Mouse (Mus musculus): ENCODE results near the gene Taf5l. TPM values are rescaled to one million over a fixed set of nuclear protein-coding genes. Genes with fewer than 3 reads are reported as not detected.
"Not testable (repeated sequence)": the region's sequence is repeated elsewhere in the genome, so short reads cannot be mapped to it uniquely, and the experiment has no call there.

Gene Taf5l
- polyA plus RNA-seq, 1 experiment from 2014 or later = 28.6 TPM

- DNase-seq = peak; percentile 38
- Histone ChIP-seq H3K27me3 (no peaks in the 10 kb centered on the region), H3K27ac (peak overlapping the region; percentile 100), H3K36me3 (peaks cover 37% of the 10 kb centered on the region), H3K9ac (peak overlapping the region; percentile 100), H3K9me3 (replicated peaks) (no peaks in the 10 kb centered on the region), H3K4me1 (replicated peaks) (peaks cover 80% of the 10 kb centered on the region), H3K4me2 (peak overlapping the region; percentile 79), H3K4me3 (replicated peaks) (peak overlapping the region; percentile 94)
- ATAC-seq (ENCODE audit: low read depth) = no peak
- under 1% methylated on average over 48 of the region's 48 CpGs for WGBS (ENCODE audit: insufficient replicate concordance)
Measured at GRCm38 (mm10) chr8:123982291-123982793, 38.9 kb downstream of the Taf5l start.

GRCm38 (mm10) chr8:123981674-123982073 lies 39.5 kb downstream of the Taf5l start:
- Histone ChIP-seq H3K36me3 (peaks cover 44% of the 10 kb centered on the region), H3K4me3 (replicated peaks) (peak overlapping the region; percentile 94), H3K9me3 (replicated peaks) (no peaks in the 10 kb centered on the region), H3K4me2 (peak overlapping the region; percentile 79), H3K4me1 (replicated peaks) (peaks cover 80% of the 10 kb centered on the region), H3K27ac (peak overlapping the region; percentile 100), H3K27me3 (no peaks in the 10 kb centered on the region), H3K9ac (peak overlapping the region; percentile 100)
- DNase-seq (no peak), ATAC-seq (ENCODE audit: low read depth) (no peak)
- 23% methylated on average over 4 of the region's 4 CpGs for WGBS (ENCODE audit: insufficient replicate concordance)

GRCm38 (mm10) chr8:123980239-123980638 lies 41.0 kb downstream of the Taf5l start:
- Histone ChIP-seq H3K9me3 (replicated peaks) (no peaks in the 10 kb centered on the region), H3K4me2 (peak overlapping the region; percentile 79), H3K9ac (peak overlapping the region; percentile 100), H3K27me3 (no peaks in the 10 kb centered on the region), H3K4me3 (replicated peaks) (peak overlapping the region; percentile 94), H3K4me1 (replicated peaks) (peaks cover 81% of the 10 kb centered on the region), H3K36me3 (peaks cover 58% of the 10 kb centered on the region), H3K27ac (peak overlapping the region; percentile 100)
- WGBS (ENCODE audit: insufficient replicate concordance) = 20% methylated on average over 4 of the region's 4 CpGs
- no peak for DNase-seq
- no peak for ATAC-seq (ENCODE audit: low read depth)

- Histone ChIP-seq H3K27me3 (no peaks in the 10 kb centered on the region), H3K36me3 (peaks cover 71% of the 10 kb centered on the region), H3K27ac (peak overlapping the region; percentile 100), H3K9me3 (replicated peaks) (0 out of 2 replicates have a peak, but pooled peaks cover 4% of the 10 kb centered on the region), H3K9ac (peak overlapping the region; percentile 100), H3K4me2 (peak overlapping the region; percentile 79), H3K4me1 (replicated peaks) (peaks cover 80% of the 10 kb centered on the region), H3K4me3 (replicated peaks) (peak overlapping the region; percentile 94)
- 9% methylated on average over 8 of the region's 8 CpGs for WGBS (ENCODE audit: insufficient replicate concordance)
- peak; percentile 89 for ATAC-seq (ENCODE audit: low read depth)
- peak; percentile 89 for DNase-seq
Measured at GRCm38 (mm10) chr8:123978926-123979325, 42.3 kb downstream of the Taf5l start.

GRCm38 (mm10) chr8:123978166-123978838 lies 42.9 kb downstream of the Taf5l start:
- Histone ChIP-seq H3K27me3 (no peaks in the 10 kb centered on the region), H3K4me3 (replicated peaks) (peak overlapping the region; percentile 94), H3K27ac (peak overlapping the region; percentile 100), H3K9ac (peak overlapping the region; percentile 100), H3K4me2 (peak overlapping the region; percentile 79), H3K36me3 (peaks cover 75% of the 10 kb centered on the region), H3K9me3 (replicated peaks) (0 out of 2 replicates have a peak, but pooled peaks cover 4% of the 10 kb centered on the region), H3K4me1 (replicated peaks) (peaks cover 79% of the 10 kb centered on the region)
- ATAC-seq (ENCODE audit: low read depth) (no peak), DNase-seq (no peak)
- WGBS (ENCODE audit: insufficient replicate concordance) = 42% methylated on average over 14 of the region's 14 CpGs

- ATAC-seq (ENCODE audit: low read depth) (no peak), DNase-seq (no peak)
- H3K4me3 ChIP-seq (replicated peaks) = peak overlapping the region; percentile 94
- no peaks in the 10 kb centered on the region for H3K27me3 ChIP-seq
- peak overlapping the region; percentile 100 for H3K9ac ChIP-seq
- peaks cover 83% of the 10 kb centered on the region for H3K36me3 ChIP-seq
- H3K4me2 ChIP-seq = peak overlapping the region; percentile 79
- 91% methylated on average over 4 of the region's 4 CpGs for WGBS (ENCODE audit: insufficient replicate concordance)
- peak overlapping the region; percentile 100 for H3K27ac ChIP-seq
- H3K4me1 ChIP-seq (replicated peaks) = peaks cover 85% of the 10 kb centered on the region
- 0 out of 2 replicates have a peak, but pooled peaks cover 4% of the 10 kb centered on the region for H3K9me3 ChIP-seq (replicated peaks)
Measured at GRCm38 (mm10) chr8:123977499-123977898, 43.7 kb downstream of the Taf5l start.

DNA sequence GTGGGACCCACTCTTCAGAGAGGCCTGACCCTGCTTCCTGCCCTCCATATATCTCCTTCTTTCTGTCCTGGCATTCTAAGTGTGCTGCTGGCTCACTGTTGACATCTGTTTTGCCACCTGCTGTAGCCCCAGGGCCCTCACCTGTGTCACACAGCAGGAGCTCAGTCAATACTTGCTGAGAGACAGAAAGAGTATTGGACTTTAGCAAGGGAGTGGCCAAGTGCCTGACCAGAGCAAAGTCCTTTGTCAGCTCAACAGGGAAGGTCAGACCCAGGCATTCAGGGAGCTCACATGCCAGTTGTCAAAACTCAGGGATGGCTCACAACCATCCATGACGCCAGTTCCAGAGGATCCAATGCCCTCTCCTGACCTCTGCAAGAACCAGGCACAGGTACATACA lies 47.7 kb downstream of the Taf5l start:
- ATAC-seq (ENCODE audit: low read depth) = no peak
- H3K36me3 ChIP-seq = peaks cover 98% of the 10 kb centered on the region
- H3K9me3 ChIP-seq (replicated peaks) = 0 out of 2 replicates have a peak, but pooled peaks cover 4% of the 10 kb centered on the region
- peak overlapping the region; percentile 39 for H3K4me2 ChIP-seq
- H3K9ac ChIP-seq = 0 out of 2 replicates have a peak overlapping the region, but pooled peaks have one; percentile 22
- H3K27me3 ChIP-seq = no peaks in the 10 kb centered on the region
- H3K4me3 ChIP-seq (replicated peaks) = peak overlapping the region; percentile 10; the same call in 1 of the 2 replicates
- WGBS (ENCODE audit: insufficient replicate concordance) = 73% methylated on average over 1 of the region's 1 CpGs
- H3K4me1 ChIP-seq (replicated peaks) = peaks cover 91% of the 10 kb centered on the region
- DNase-seq = no peak
- H3K27ac ChIP-seq = peak overlapping the region; percentile 67

- H3K36me3 ChIP-seq = peaks cover 99% of the 10 kb centered on the region
- no peak for DNase-seq
- WGBS (ENCODE audit: insufficient replicate concordance) = 65% methylated on average over 2 of the region's 2 CpGs
Measured at GRCm38 (mm10) chr8:123966896-123967295, 54.3 kb downstream of the Taf5l start.

DNA sequence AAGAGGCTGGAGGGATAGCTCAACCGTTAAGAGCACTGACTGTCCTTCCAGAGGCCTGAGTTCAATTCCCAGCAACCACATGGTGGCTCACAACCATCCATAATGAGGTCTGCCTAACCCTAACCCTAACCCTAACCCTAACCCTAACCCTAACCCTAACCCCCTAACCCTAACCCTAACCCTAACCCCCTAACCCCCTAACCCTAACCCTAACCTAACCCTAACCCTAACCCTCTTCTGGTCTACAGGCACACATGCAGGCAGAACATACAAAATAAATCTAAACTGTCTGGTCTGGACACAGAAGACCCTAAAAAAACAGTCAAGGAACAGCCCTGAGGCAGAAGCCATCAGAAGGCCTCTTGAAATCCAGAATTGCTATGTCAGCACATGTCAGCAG lies 59.8 kb downstream of the Taf5l start:
- no peak overlapping the region for H3K27ac ChIP-seq
- peaks cover 100% of the 10 kb centered on the region for H3K36me3 ChIP-seq
- no peaks in the 10 kb centered on the region for H3K9me3 ChIP-seq (replicated peaks)
- ATAC-seq (ENCODE audit: low read depth) (no peak), DNase-seq (no peak)
- peaks cover 13% of the 10 kb centered on the region for H3K4me1 ChIP-seq (replicated peaks)
- H3K9ac ChIP-seq = no peak overlapping the region
- H3K27me3 ChIP-seq = no peaks in the 10 kb centered on the region
- H3K4me3 ChIP-seq (replicated peaks) = no peak overlapping the region
- 79% methylated on average over 1 of the region's 1 CpGs for WGBS (ENCODE audit: insufficient replicate concordance)
- no peak overlapping the region for H3K4me2 ChIP-seq

More at GRCm38 (mm10) chr8:123966896-123967295, 54.3 kb downstream of the Taf5l start:
- no peak for ATAC-seq (ENCODE audit: low read depth)
- Histone ChIP-seq H3K27ac (no peak overlapping the region), H3K9me3 (replicated peaks) (no peaks in the 10 kb centered on the region), H3K27me3 (no peaks in the 10 kb centered on the region), H3K9ac (no peak overlapping the region), H3K4me3 (replicated peaks) (no peak overlapping the region), H3K4me1 (replicated peaks) (peaks cover 27% of the 10 kb centered on the region), H3K4me2 (no peak overlapping the region)

DNA sequence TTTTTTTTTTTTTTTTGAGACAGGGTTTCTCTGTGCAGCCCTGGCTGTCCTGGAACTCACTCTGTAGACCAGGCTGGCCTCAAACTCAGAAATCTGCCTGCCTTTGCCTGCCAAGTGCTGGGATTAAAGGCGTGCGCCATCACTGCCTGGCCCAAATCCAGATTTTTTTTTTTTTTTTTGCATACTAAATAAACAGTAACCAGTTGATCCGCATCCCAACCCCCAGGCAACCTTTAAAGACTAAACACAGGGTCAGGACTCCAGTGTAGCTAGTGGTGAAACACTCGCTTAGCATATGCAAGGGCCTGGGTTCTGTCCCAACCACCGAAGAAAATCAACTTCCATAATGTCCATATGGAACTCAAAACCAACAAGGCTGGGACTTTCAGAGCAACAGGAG lies 60.6 kb downstream of the Taf5l start:
- not testable (repeated sequence) for H3K27ac ChIP-seq; H3K27me3 ChIP-seq; H3K9ac ChIP-seq; H3K4me3 ChIP-seq (replicated peaks); ATAC-seq (ENCODE audit: low read depth); H3K9me3 ChIP-seq (replicated peaks); DNase-seq; H3K4me2 ChIP-seq
- peaks cover 13% of the 10 kb centered on the region for H3K4me1 ChIP-seq (replicated peaks)
- WGBS (ENCODE audit: insufficient replicate concordance) = 83% methylated on average over 5 of the region's 5 CpGs
- H3K36me3 ChIP-seq = peaks cover 100% of the 10 kb centered on the region

- DNase-seq (no peak), ATAC-seq (ENCODE audit: low read depth) (no peak)
- H3K4me3 ChIP-seq (replicated peaks) = no peak overlapping the region
- H3K36me3 ChIP-seq = peaks cover 100% of the 10 kb centered on the region
- H3K4me1 ChIP-seq (replicated peaks) = peaks cover 13% of the 10 kb centered on the region
- H3K9ac ChIP-seq = no peak overlapping the region
- H3K4me2 ChIP-seq = no peak overlapping the region
- no peak overlapping the region for H3K27ac ChIP-seq
- no peaks in the 10 kb centered on the region for H3K27me3 ChIP-seq
- 91% methylated on average over 9 of the region's 9 CpGs for WGBS (ENCODE audit: insufficient replicate concordance)
- no peaks in the 10 kb centered on the region for H3K9me3 ChIP-seq (replicated peaks)
Measured at GRCm38 (mm10) chr8:123960056-123960455, 61.1 kb downstream of the Taf5l start.

Data from liver, embryonic 13.5 days (tissue).